Comparison of ENCODE assay signal across 13 mouse cellular contexts in genomic region chr11:84258053-84258710, GRCm38 (mm10).
"Had no signal": no experiment of that assay in that cellular context is flagged by ENCODE, and none has a peak within 500 bp of the region (broad histone marks: within the 10 kb centered on the region; RNA-seq: fewer than 3 reads in every experiment).

No protein-coding gene starts in this region.

- H3K9me3 ChIP-seq: limb, embryonic 12.5 days; midbrain, embryonic 10.5 days; neural tube, embryonic 12.5 days had no signal

- H3K9ac ChIP-seq: limb, embryonic 12.5 days; neural tube, embryonic 12.5 days had no signal

- H3K4me2 ChIP-seq: limb, embryonic 12.5 days; neural tube, embryonic 12.5 days had no signal

- H3K4me1 ChIP-seq: limb, embryonic 12.5 days; midbrain, embryonic 10.5 days; neural tube, embryonic 12.5 days had no signal

- H3K4me3 ChIP-seq: limb, embryonic 12.5 days; midbrain, embryonic 10.5 days; neural tube, embryonic 12.5 days had no signal

- DNase-seq: kidney, adult 8-10 months; kidney, postnatal 36 days; layer of hippocampus, adult 9-11 months; layer of hippocampus, postnatal 36 days; lung, postnatal 14 days; midbrain, embryonic 14.5 days; thymus, postnatal 14 days had no signal

- H3K27me3 ChIP-seq: limb, embryonic 12.5 days; neural tube, embryonic 12.5 days had no signal

- H3K27ac ChIP-seq: limb, embryonic 12.5 days; midbrain, embryonic 10.5 days; neural tube, embryonic 12.5 days; stomach, postnatal 0 days had no signal

- ATAC-seq: inflammation-experienced regulatory T-cells, adult 6 months; intestine, postnatal 0 days had no signal
